Mouse (Mus musculus) heart, postnatal 0 days (tissue): ENCODE data around the gene Dmrt2.
A peak's percentile ranks its signal among the peaks of the same experiment; 100 is the strongest.

Source experiments
- CTCF ChIP-seq: IDR thresholded peaks from 2 replicates; pipeline ENCODE4 v1.5.1; 2016; ENCODE audit warnings: antibody characterized with exemption, control low read depth, low read depth
- EP300 ChIP-seq: IDR thresholded peaks from 2 replicates; pipeline ENCODE4 v1.6.1; 2016; ENCODE audit warnings: antibody characterized with exemption, low read depth

DNA sequence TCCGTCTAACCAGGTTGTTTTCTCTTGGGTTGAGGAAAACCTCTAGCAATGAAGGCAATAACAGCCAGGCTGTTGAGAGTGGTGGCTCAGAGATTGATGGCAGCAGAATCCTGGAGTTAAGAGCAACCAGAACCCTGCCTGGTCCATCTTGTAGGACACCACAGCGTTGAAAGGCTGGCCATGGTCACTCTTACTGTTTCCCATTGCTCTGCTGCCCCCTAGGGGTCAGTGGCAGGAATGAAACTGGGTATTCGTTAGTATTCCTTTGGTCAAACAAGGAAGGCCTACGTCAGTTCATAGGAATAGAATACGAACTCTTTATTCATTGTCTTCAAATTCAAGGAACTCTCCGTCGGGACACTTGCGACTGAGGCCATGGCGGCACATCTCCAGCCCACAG, 43.7 kb upstream of the Dmrt2 start:
- TF ChIP-seq CTCF (peak; percentile 89), EP300 (no peak)
